Mouse (Mus musculus) heart, adult 8-10 months (tissue): ENCODE measurements around the gene Slc25a45. TPM values are rescaled to one million over a fixed set of nuclear protein-coding genes. Genes with fewer than 3 reads are reported as not detected.

Source experiments
- DNase-seq: peaks from one replicate; pipeline ENCODE4 v3.0.0; 2022; ENCODE audit warnings: low spot score
- total RNA-seq, 4 experiments: library from RNA; stranded (reverse); gene quantifications; 2 replicates each; pipeline ENCODE4 v1.2.4; 2022

Gene Slc25a45
- 1 to 10 TPM; 2.4 to 3.8 (median 2.8) TPM for total RNA-seq

- peak; percentile 70 for DNase-seq
Measured at GRCm38 (mm10) chr19:5877618-5878361, at the start of gene Slc25a45. TSS of gene Slc25a45 (plus strand) at chr19:5877808.

- no peak for DNase-seq
Measured at GRCm38 (mm10) chr19:5828155-5828554, 49.5 kb upstream of the Slc25a45 start.

GRCm38 (mm10) chr19:5828905-5829304 is 48.7 kb upstream of the Slc25a45 start:
- no peak for DNase-seq

GRCm38 (mm10) chr19:5829958-5830615 is 47.5 kb upstream of the Slc25a45 start:
- no peak for DNase-seq

- DNase-seq: no peak
Measured at GRCm38 (mm10) chr19:5830776-5831175, 46.8 kb upstream of the Slc25a45 start.

- no peak for DNase-seq
Measured at GRCm38 (mm10) chr19:5831224-5831957, 46.2 kb upstream of the Slc25a45 start.

GRCm38 (mm10) chr19:5831958-5832320 is 45.7 kb upstream of the Slc25a45 start:
- DNase-seq: no peak

GRCm38 (mm10) chr19:5832326-5832725 is 45.3 kb upstream of the Slc25a45 start:
- DNase-seq: no peak

GRCm38 (mm10) chr19:5833287-5834100 is 44.1 kb upstream of the Slc25a45 start:
- no peak for DNase-seq

GRCm38 (mm10) chr19:5834260-5834925 is 43.2 kb upstream of the Slc25a45 start:
- DNase-seq: no peak

GRCm38 (mm10) chr19:5835054-5835921 is 42.3 kb upstream of the Slc25a45 start:
- no peak for DNase-seq

- DNase-seq: no peak
Measured at GRCm38 (mm10) chr19:5835922-5836430, 41.6 kb upstream of the Slc25a45 start.

- DNase-seq: no peak
Measured at GRCm38 (mm10) chr19:5836941-5837572, 40.6 kb upstream of the Slc25a45 start.

GRCm38 (mm10) chr19:5837606-5838005 is 40.0 kb upstream of the Slc25a45 start:
- DNase-seq: no peak

GRCm38 (mm10) chr19:5838136-5838891 is 39.3 kb upstream of the Slc25a45 start:
- no peak for DNase-seq

GRCm38 (mm10) chr19:5838892-5839165 is 38.8 kb upstream of the Slc25a45 start:
- DNase-seq: no peak

- DNase-seq: no peak
Measured at GRCm38 (mm10) chr19:5839317-5840085, 38.1 kb upstream of the Slc25a45 start.
